Mouse (Mus musculus) lung, adult 2 months (tissue): Measurements from ENCODE around the gene Pigp.

Source experiments
- CTCF ChIP-seq: fragments of 200-500 bp; IDR thresholded peaks from 2 replicates; pipeline ENCODE4 v1.5.1; 2011; ENCODE audit warnings: mild to moderate bottlenecking, low read length, control low read depth; ENCODE audit not compliant: insufficient read depth
- POLR2A ChIP-seq: fragments of 200-500 bp; IDR thresholded peaks from 2 replicates; pipeline ENCODE4 v1.6.1; 2011; ENCODE audit warnings: low read depth, mild to moderate bottlenecking, control low read depth, low read length, borderline replicate concordance; ENCODE audit errors: extremely low read depth

- TF ChIP-seq CTCF (no peak), POLR2A (no peak)
Observed at GRCm38 (mm10) chr16:94362174-94362873, 9.3 kb downstream of the Pigp start.
